In genomic region chr1:93855790-93856189, GRCm38 (mm10) we compare ENCODE assay signal across 21 mouse cellular contexts. TPM values are rescaled to one million over a fixed set of nuclear protein-coding genes. Genes with fewer than 3 reads are reported as not detected.
DNase-seq lines count a peak whose midpoint lies in the region; ATAC-seq and TF ChIP-seq lines count a peak whose summit lies in the region.
"Not testable (repeated sequence)": the region's sequence is repeated elsewhere in the genome, so short reads cannot be mapped to it uniquely, and the experiment has no call there.
"Had no signal": no experiment of that assay in that cellular context is flagged by ENCODE, and none has a peak within 500 bp of the region (broad histone marks: within the 10 kb centered on the region; RNA-seq: fewer than 3 reads in every experiment).

No protein-coding gene starts in this region.

- not testable (repeated sequence) for H3K27me3 ChIP-seq in G1E (ENCODE audit: insufficient read depth, low read length); hindbrain, embryonic 15.5 days; liver, embryonic 11.5 days (replicated peaks; ENCODE audit: control insufficient read depth, insufficient read depth, low read length); midbrain, embryonic 15.5 days (replicated peaks); small intestine, adult 2 months (ENCODE audit: control insufficient read depth, insufficient read depth, low read length)

- not testable (repeated sequence) for H3K27ac ChIP-seq in hindbrain, embryonic 15.5 days (replicated peaks); liver, embryonic 11.5 days (ENCODE audit: low read depth, low read length); midbrain, embryonic 15.5 days
- peak overlapping the region; percentile 35; the same call in 1 of the 2 replicates for H3K27ac ChIP-seq in small intestine, adult 2 months (ENCODE audit: insufficient read depth, low read depth, low read length)

- H3K4me2 ChIP-seq in hindbrain, embryonic 15.5 days; liver, embryonic 11.5 days; midbrain, embryonic 15.5 days: not testable (repeated sequence)

- H3K9me3 ChIP-seq in G1E (replicated peaks); hindbrain, embryonic 15.5 days; liver, embryonic 11.5 days (ENCODE audit: control insufficient read depth, low read length); midbrain, embryonic 15.5 days: not testable (repeated sequence)

- H3K4me3 ChIP-seq in G1E (ENCODE audit: low read depth, low read length); hindbrain, embryonic 15.5 days; liver, embryonic 11.5 days (ENCODE audit: low read depth, low read length); midbrain, embryonic 15.5 days; small intestine, adult 2 months (ENCODE audit: low read depth, low read length): not testable (repeated sequence)

- TF ChIP-seq CTCF in G1E (IDR thresholded peaks at IDR 0.05; ENCODE audit: low read depth, low read length); small intestine, adult 2 months (IDR thresholded peaks at IDR 0.05; ENCODE audit: extremely low read depth, insufficient read length, insufficient replicate concordance, low read depth, low read length): not testable (repeated sequence)

- ATAC-seq in G1E (ENCODE audit: extremely low read depth, insufficient number of reproducible peaks, low FRiP score, poor library complexity, severe bottlenecking): peak; percentile 80
- peak; percentile 50 for ATAC-seq in granulocyte monocyte progenitor cell, adult 5-6 weeks (replicated peaks; ENCODE audit: poor library complexity, severe bottlenecking)
- 0 out of 2 replicates have a peak, but pooled peaks have one; percentile 42 for ATAC-seq in hindbrain, embryonic 15.5 days (ENCODE audit: low FRiP score, low read depth)
- 0 out of 2 replicates have a peak, but pooled peaks have one; percentile 26 for ATAC-seq in liver, embryonic 11.5 days (replicated peaks; ENCODE audit: low FRiP score)
- ATAC-seq in midbrain, embryonic 15.5 days (replicated peaks): 0 out of 2 replicates have a peak, but pooled peaks have one; percentile 30

- H3K4me1 ChIP-seq in G1E (ENCODE audit: insufficient read depth, low read depth, low read length); hindbrain, embryonic 15.5 days (replicated peaks); liver, embryonic 11.5 days (replicated peaks; ENCODE audit: control insufficient read depth, insufficient read depth, low read length); midbrain, embryonic 15.5 days: not testable (repeated sequence)
- H3K4me1 ChIP-seq in small intestine, adult 2 months (ENCODE audit: control insufficient read depth, insufficient read depth, insufficient read length, low read length): peaks cover 11% of the 10 kb centered on the region; the same call in 1 of the 2 replicates

- 92% methylated on average over 4 of the region's 4 CpGs for WGBS in hindbrain, embryonic 15.5 days
- 53% methylated on average over 4 of the region's 4 CpGs for WGBS in liver, embryonic 11.5 days
- 78% methylated on average over 4 of the region's 4 CpGs for WGBS in midbrain, embryonic 15.5 days
- WGBS in small intestine, adult 2 months: 81% methylated on average over 4 of the region's 4 CpGs

- H3K9ac ChIP-seq in hindbrain, embryonic 15.5 days; liver, embryonic 11.5 days (ENCODE audit: low read depth, low read length); midbrain, embryonic 15.5 days: not testable (repeated sequence)

- DNase-seq in G1E (ENCODE audit: low spot score); liver, embryonic 11.5 days (ENCODE audit: low spot score): not testable (repeated sequence)

- not testable (repeated sequence) for H3K36me3 ChIP-seq in G1E (replicated peaks); hindbrain, embryonic 15.5 days; liver, embryonic 11.5 days (ENCODE audit: control insufficient read depth, insufficient read depth, low read length); midbrain, embryonic 15.5 days (replicated peaks); small intestine, adult 2 months (ENCODE audit: control insufficient read depth, insufficient read depth, low read length)

- not testable (repeated sequence) for TF ChIP-seq POLR2A in small intestine, adult 2 months (IDR thresholded peaks at IDR 0.05; ENCODE audit: low read depth, low read length)

RNA-seq across cellular contexts. Expression of gene Gal3st2, which starts 5.3 kb away (rescaled TPM):
- total RNA-seq in G1E (2014; fragmentation: Nextera tagmentation) (not detected in 2 replicates), G1E (2017) (not detected in 2 replicates)
- not detected in 2 replicates for polyA plus RNA-seq in G1E (2012)
- not detected in 2 replicates for total RNA-seq in granulocyte monocyte progenitor cell, adult 5-6 weeks (2014; fragmentation: Nextera tagmentation)
- not detected in 2 replicates for total RNA-seq in granulocyte monocyte progenitor cell, adult 5-6 weeks (2017)
- polyA plus RNA-seq in hindbrain, embryonic 15.5 days (2015; fragmentation: Nextera tagmentation; extraction: Ambion mirVana): not detected in 2 replicates
- polyA plus RNA-seq in liver, embryonic 11.5 days (2014; fragmentation: Nextera tagmentation; extraction: Ambion mirVana): not detected in 2 replicates
- polyA plus RNA-seq in midbrain, embryonic 15.5 days (2015; fragmentation: Nextera tagmentation; extraction: Ambion mirVana): not detected in 2 replicates
- 40.9 and 113 TPM in 2 replicates for polyA plus RNA-seq in small intestine, adult 2 months (2012; rRNA removed)
- total RNA-seq: adrenal gland, adult 18-20 months; adrenal gland, postnatal 36 days; ES-E14; gastrocnemius, adult 8-10 months; gastrocnemius, postnatal 25 days; hematopoietic stem cell, adult 5-6 weeks; hindbrain, postnatal 0 days had no signal
- polyA plus RNA-seq: erythroblast, embryonic 14.5 days; forebrain, embryonic 12.5 days; forebrain, embryonic 15.5 days; gonadal fat pad, adult 2 months; heart, postnatal 0 days; hindbrain, embryonic 12.5 days; hindbrain, postnatal 0 days; inflammation-experienced regulatory T-cells, adult 6 months; Patski had no signal

RNA-seq across cellular contexts. Expression of gene D2hgdh, which starts 31.1 kb away (rescaled TPM):
- total RNA-seq in G1E (2014; fragmentation: Nextera tagmentation): 15.0 and 21.4 TPM in 2 replicates
- 11.8 and 14.7 TPM in 2 replicates for total RNA-seq in G1E (2017)
- polyA plus RNA-seq in G1E (2012): 2.3 and 3.4 TPM in 2 replicates
- 19.3 and 25.7 TPM in 2 replicates for total RNA-seq in granulocyte monocyte progenitor cell, adult 5-6 weeks (2014; fragmentation: Nextera tagmentation)
- 13.8 and 19.9 TPM in 2 replicates for total RNA-seq in granulocyte monocyte progenitor cell, adult 5-6 weeks (2017)
- polyA plus RNA-seq in hindbrain, embryonic 15.5 days (2015; fragmentation: Nextera tagmentation; extraction: Ambion mirVana): 16.9 and 17.1 TPM in 2 replicates
- 10.1 and 12.3 TPM in 2 replicates for polyA plus RNA-seq in liver, embryonic 11.5 days (2014; fragmentation: Nextera tagmentation; extraction: Ambion mirVana)
- 18.1 and 18.7 TPM in 2 replicates for polyA plus RNA-seq in midbrain, embryonic 15.5 days (2015; fragmentation: Nextera tagmentation; extraction: Ambion mirVana)
- polyA plus RNA-seq in small intestine, adult 2 months (2012; rRNA removed): 12.2 and 16.9 TPM in 2 replicates

RNA-seq across cellular contexts. Expression of gene Ing5, which starts 52.0 kb away (rescaled TPM):
- 21.4 and 43.3 TPM in 2 replicates for total RNA-seq in G1E (2014; fragmentation: Nextera tagmentation)
- 32.0 and 41.4 TPM in 2 replicates for total RNA-seq in G1E (2017)
- polyA plus RNA-seq in G1E (2012): 1.6 and 3.4 TPM in 2 replicates
- 9.5 and 19.4 TPM in 2 replicates for total RNA-seq in granulocyte monocyte progenitor cell, adult 5-6 weeks (2014; fragmentation: Nextera tagmentation)
- 27.1 and 42.3 TPM in 2 replicates for total RNA-seq in granulocyte monocyte progenitor cell, adult 5-6 weeks (2017)
- polyA plus RNA-seq in hindbrain, embryonic 15.5 days (2015; fragmentation: Nextera tagmentation; extraction: Ambion mirVana): 9.8 and 9.9 TPM in 2 replicates
- polyA plus RNA-seq in liver, embryonic 11.5 days (2014; fragmentation: Nextera tagmentation; extraction: Ambion mirVana): 23.1 and 24.2 TPM in 2 replicates
- polyA plus RNA-seq in midbrain, embryonic 15.5 days (2015; fragmentation: Nextera tagmentation; extraction: Ambion mirVana): 10.2 and 10.9 TPM in 2 replicates
- 1.4 and 2.9 TPM in 2 replicates for polyA plus RNA-seq in small intestine, adult 2 months (2012; rRNA removed)

RNA-seq across cellular contexts. Expression of gene Dtymk, which starts 54.1 kb away (rescaled TPM):
- total RNA-seq in G1E (2014; fragmentation: Nextera tagmentation): 291 and 319 TPM in 2 replicates
- 414 and 485 TPM in 2 replicates for total RNA-seq in G1E (2017)
- 129 and 148 TPM in 2 replicates for polyA plus RNA-seq in G1E (2012)
- total RNA-seq in granulocyte monocyte progenitor cell, adult 5-6 weeks (2014; fragmentation: Nextera tagmentation): 238 and 289 TPM in 2 replicates
- 216 and 239 TPM in 2 replicates for total RNA-seq in granulocyte monocyte progenitor cell, adult 5-6 weeks (2017)
- 146 and 148 TPM in 2 replicates for polyA plus RNA-seq in hindbrain, embryonic 15.5 days (2015; fragmentation: Nextera tagmentation; extraction: Ambion mirVana)
- 297 and 324 TPM in 2 replicates for polyA plus RNA-seq in liver, embryonic 11.5 days (2014; fragmentation: Nextera tagmentation; extraction: Ambion mirVana)
- polyA plus RNA-seq in midbrain, embryonic 15.5 days (2015; fragmentation: Nextera tagmentation; extraction: Ambion mirVana): 135 and 146 TPM in 2 replicates
- polyA plus RNA-seq in small intestine, adult 2 months (2012; rRNA removed): 10.2 and 14.5 TPM in 2 replicates

Comparison
In these comparisons a context has a peak if more than half of its experiments do, and no peak if none do; other contexts are left out.
1. ATAC-seq: peak in every context shown above with its lines; median percentile 80 in G1E; 50 in granulocyte monocyte progenitor cell, adult 5-6 weeks; 42 in hindbrain, embryonic 15.5 days; 30 in midbrain, embryonic 15.5 days; 26 in liver, embryonic 11.5 days.
2. RNA of gene Gal3st2, which starts 5.3 kb away (polyA plus RNA-seq): 40.9 to 113 TPM in small intestine, adult 2 months; not detected in G1E, not detected in hindbrain, embryonic 15.5 days, not detected in liver, embryonic 11.5 days and not detected in midbrain, embryonic 15.5 days; every median in the first group is over 10 times any median in the second.